Mouse (Mus musculus): Measurements from ENCODE around the gene Syt6. TPM values are rescaled to one million over a fixed set of nuclear protein-coding genes. Genes with fewer than 3 reads are reported as not detected.
A peak's percentile ranks its signal among the peaks of the same experiment; 100 is the strongest.

Syt6 gene
- polyA plus RNA-seq, 1 experiment from 2014 or later, result 13.7 TPM

GRCm38 (mm10) chr3:103606045-103606597, 31.1 kb downstream of the Syt6 start:
- H3K27ac ChIP-seq (replicated peaks), result no peak overlapping the region; the same call in 1 of the 2 replicates
- H3K9ac ChIP-seq, result no peak overlapping the region
- H3K4me2 ChIP-seq, result no peak overlapping the region
- WGBS, result 88% methylated on average over 6 of the region's 6 CpGs
- ATAC-seq (ENCODE audit: low FRiP score, low read depth), result no peak
- no peaks in the 10 kb centered on the region for H3K27me3 ChIP-seq
- peaks cover 12% of the 10 kb centered on the region for H3K4me1 ChIP-seq (replicated peaks)
- H3K9me3 ChIP-seq, result no peaks in the 10 kb centered on the region
- H3K4me3 ChIP-seq, result no peak overlapping the region
- H3K36me3 ChIP-seq, result no peaks in the 10 kb centered on the region

GRCm38 (mm10) chr3:103606660-103607595, 31.9 kb downstream of the Syt6 start:
- H3K36me3 ChIP-seq, result no peaks in the 10 kb centered on the region
- H3K9ac ChIP-seq, result no peak overlapping the region
- no peak overlapping the region for H3K4me2 ChIP-seq
- no peaks in the 10 kb centered on the region for H3K27me3 ChIP-seq
- WGBS, result 71% methylated on average over 13 of the region's 13 CpGs
- H3K4me3 ChIP-seq, result no peak overlapping the region
- no peak overlapping the region; the same call in 1 of the 2 replicates for H3K27ac ChIP-seq (replicated peaks)
- H3K9me3 ChIP-seq, result no peaks in the 10 kb centered on the region
- ATAC-seq (ENCODE audit: low FRiP score, low read depth), result no peak; the same call in 1 of the 2 replicates
- peaks cover 9% of the 10 kb centered on the region for H3K4me1 ChIP-seq (replicated peaks)

- Histone ChIP-seq H3K4me2 (no peak overlapping the region), H3K4me1 (replicated peaks) (peaks cover 9% of the 10 kb centered on the region), H3K36me3 (no peaks in the 10 kb centered on the region), H3K4me3 (no peak overlapping the region), H3K9me3 (no peaks in the 10 kb centered on the region), H3K27ac (replicated peaks) (no peak overlapping the region), H3K9ac (no peak overlapping the region), H3K27me3 (no peaks in the 10 kb centered on the region)
- ATAC-seq (ENCODE audit: low FRiP score, low read depth), result no peak
- 91% methylated on average over 5 of the region's 5 CpGs for WGBS
Measured at GRCm38 (mm10) chr3:103610231-103610630, 35.2 kb downstream of the Syt6 start.

- H3K4me3 ChIP-seq, result no peak overlapping the region
- no peak overlapping the region for H3K27ac ChIP-seq (replicated peaks)
- H3K4me1 ChIP-seq (replicated peaks), result no peaks in the 10 kb centered on the region
- ATAC-seq (ENCODE audit: low FRiP score, low read depth), result no peak
- H3K9me3 ChIP-seq, result no peaks in the 10 kb centered on the region
- no peaks in the 10 kb centered on the region for H3K27me3 ChIP-seq
- H3K36me3 ChIP-seq, result no peaks in the 10 kb centered on the region
- no peak overlapping the region for H3K4me2 ChIP-seq
- 64% methylated on average over 9 of the region's 9 CpGs for WGBS
- no peak overlapping the region for H3K9ac ChIP-seq
Measured at GRCm38 (mm10) chr3:103612636-103613355, 37.8 kb downstream of the Syt6 start.

- Histone ChIP-seq H3K9me3 (no peaks in the 10 kb centered on the region), H3K27ac (replicated peaks) (no peak overlapping the region), H3K36me3 (no peaks in the 10 kb centered on the region), H3K4me3 (no peak overlapping the region), H3K9ac (no peak overlapping the region), H3K27me3 (no peaks in the 10 kb centered on the region), H3K4me1 (replicated peaks) (no peaks in the 10 kb centered on the region), H3K4me2 (no peak overlapping the region)
- ATAC-seq (ENCODE audit: low FRiP score, low read depth), result no peak
- 77% methylated on average over 4 of the region's 4 CpGs for WGBS
Measured at GRCm38 (mm10) chr3:103615621-103616020, 40.6 kb downstream of the Syt6 start.

GRCm38 (mm10) chr3:103616981-103617380, 42.0 kb downstream of the Syt6 start:
- Histone ChIP-seq H3K27me3 (no peaks in the 10 kb centered on the region), H3K9ac (no peak overlapping the region), H3K4me3 (no peak overlapping the region), H3K36me3 (no peaks in the 10 kb centered on the region), H3K9me3 (no peaks in the 10 kb centered on the region), H3K27ac (replicated peaks) (no peak overlapping the region), H3K4me2 (no peak overlapping the region), H3K4me1 (replicated peaks) (no peaks in the 10 kb centered on the region)
- WGBS, result 48% methylated on average over 6 of the region's 6 CpGs
- no peak for ATAC-seq (ENCODE audit: low FRiP score, low read depth)

GRCm38 (mm10) chr3:103620101-103620500, 45.1 kb downstream of the Syt6 start:
- peaks cover 14% of the 10 kb centered on the region for H3K4me1 ChIP-seq (replicated peaks)
- no peak for ATAC-seq (ENCODE audit: low FRiP score, low read depth)
- no peaks in the 10 kb centered on the region for H3K36me3 ChIP-seq
- H3K27me3 ChIP-seq, result no peaks in the 10 kb centered on the region
- no peaks in the 10 kb centered on the region for H3K9me3 ChIP-seq
- no peak overlapping the region for H3K4me2 ChIP-seq
- H3K4me3 ChIP-seq, result no peak overlapping the region
- H3K9ac ChIP-seq, result no peak overlapping the region
- WGBS, result 73% methylated on average over 11 of the region's 11 CpGs
- no peak overlapping the region for H3K27ac ChIP-seq (replicated peaks)

- Histone ChIP-seq H3K4me2 (no peak overlapping the region), H3K27ac (replicated peaks) (no peak overlapping the region), H3K27me3 (no peaks in the 10 kb centered on the region), H3K36me3 (no peaks in the 10 kb centered on the region), H3K4me3 (no peak overlapping the region), H3K9ac (no peak overlapping the region), H3K4me1 (replicated peaks) (peaks cover 14% of the 10 kb centered on the region), H3K9me3 (no peaks in the 10 kb centered on the region)
- ATAC-seq (ENCODE audit: low FRiP score, low read depth), result no peak
- whole genome bisulfite sequencing, result 73% methylated on average over 10 of the region's 10 CpGs
Measured at GRCm38 (mm10) chr3:103623893-103624470, 49.0 kb downstream of the Syt6 start.

GRCm38 (mm10) chr3:103624591-103625051, 49.6 kb downstream of the Syt6 start:
- Histone ChIP-seq H3K36me3 (no peaks in the 10 kb centered on the region), H3K9ac (no peak overlapping the region), H3K27ac (replicated peaks) (no peak overlapping the region), H3K9me3 (no peaks in the 10 kb centered on the region), H3K27me3 (no peaks in the 10 kb centered on the region), H3K4me3 (no peak overlapping the region), H3K4me2 (no peak overlapping the region), H3K4me1 (replicated peaks) (peaks cover 14% of the 10 kb centered on the region)
- WGBS, result 32% methylated on average over 5 of the region's 5 CpGs
- peak; percentile 29; the same call in 1 of the 2 replicates for ATAC-seq (ENCODE audit: low FRiP score, low read depth)

GRCm38 (mm10) chr3:103625169-103625568, 50.1 kb downstream of the Syt6 start:
- peaks cover 14% of the 10 kb centered on the region for H3K4me1 ChIP-seq (replicated peaks)
- no peak overlapping the region for H3K27ac ChIP-seq (replicated peaks)
- H3K4me2 ChIP-seq, result no peak overlapping the region
- no peak overlapping the region for H3K4me3 ChIP-seq
- no peaks in the 10 kb centered on the region for H3K27me3 ChIP-seq
- WGBS, result 78% methylated on average over 13 of the region's 13 CpGs
- no peak overlapping the region for H3K9ac ChIP-seq
- H3K36me3 ChIP-seq, result no peaks in the 10 kb centered on the region
- no peaks in the 10 kb centered on the region for H3K9me3 ChIP-seq
- no peak for ATAC-seq (ENCODE audit: low FRiP score, low read depth)

- WGBS, result 92% methylated on average over 4 of the region's 4 CpGs
- H3K27me3 ChIP-seq, result no peaks in the 10 kb centered on the region
- ATAC-seq (ENCODE audit: low FRiP score, low read depth), result no peak
Measured at GRCm38 (mm10) chr3:103626481-103626880, 51.5 kb downstream of the Syt6 start.

More at GRCm38 (mm10) chr3:103626481-103626880, 51.5 kb downstream of the Syt6 start:
- Histone ChIP-seq H3K4me1 (replicated peaks) (peaks cover 14% of the 10 kb centered on the region), H3K4me3 (no peak overlapping the region), H3K9me3 (no peaks in the 10 kb centered on the region), H3K4me2 (no peak overlapping the region), H3K36me3 (no peaks in the 10 kb centered on the region), H3K27ac (replicated peaks) (no peak overlapping the region), H3K9ac (no peak overlapping the region)
